Mouse (Mus musculus) liver, adult 2 months (tissue): ENCODE data around the gene Mmp21.

Experiments used
- CTCF ChIP-seq: fragments of 200-500 bp; IDR thresholded peaks from 2 replicates; pipeline ENCODE4 v1.5.1; 2011; ENCODE audit warnings: low read depth, low read length, control low read depth
- POLR2A ChIP-seq: fragments of 200-500 bp; IDR thresholded peaks from 2 replicates; pipeline ENCODE4 v1.6.1; 2011; ENCODE audit warnings: low read length, control low read depth; ENCODE audit not compliant: insufficient read depth; ENCODE audit errors: extremely low read depth

DNA sequence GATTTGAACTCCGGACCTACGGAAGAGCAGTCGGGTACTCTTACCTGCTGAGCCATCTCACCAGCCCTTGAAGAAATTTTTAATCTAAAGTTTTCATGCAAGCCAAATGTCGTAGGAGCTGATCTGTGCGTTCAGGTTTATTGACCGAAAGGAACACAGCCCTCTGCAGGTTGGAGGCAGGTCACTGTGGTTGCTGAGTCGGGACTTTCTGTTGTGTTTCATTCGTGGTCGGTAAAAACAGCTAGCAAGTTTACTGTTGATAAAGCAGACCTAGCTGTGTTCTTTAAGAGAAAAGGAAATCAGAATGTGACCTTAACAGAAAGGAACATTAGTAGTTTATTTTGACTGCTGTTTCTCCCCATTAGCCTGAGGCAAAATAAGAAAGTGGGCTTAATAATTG lies 9.9 kb downstream of the Mmp21 start:
- TF ChIP-seq CTCF, result no peak
- no peak for TF ChIP-seq POLR2A
